Mouse (Mus musculus) layer of hippocampus, adult 11-12 months (tissue): Measurements from ENCODE around the gene Slc39a10.
"Not testable (repeated sequence)": the region's sequence is repeated elsewhere in the genome, so short reads cannot be mapped to it uniquely, and the experiment has no call there.

Experiments
- DNase-seq: peaks from one replicate; pipeline ENCODE4 v3.0.0; 2022; ENCODE audit warnings: low spot score

The Slc39a10 gene

DNA sequence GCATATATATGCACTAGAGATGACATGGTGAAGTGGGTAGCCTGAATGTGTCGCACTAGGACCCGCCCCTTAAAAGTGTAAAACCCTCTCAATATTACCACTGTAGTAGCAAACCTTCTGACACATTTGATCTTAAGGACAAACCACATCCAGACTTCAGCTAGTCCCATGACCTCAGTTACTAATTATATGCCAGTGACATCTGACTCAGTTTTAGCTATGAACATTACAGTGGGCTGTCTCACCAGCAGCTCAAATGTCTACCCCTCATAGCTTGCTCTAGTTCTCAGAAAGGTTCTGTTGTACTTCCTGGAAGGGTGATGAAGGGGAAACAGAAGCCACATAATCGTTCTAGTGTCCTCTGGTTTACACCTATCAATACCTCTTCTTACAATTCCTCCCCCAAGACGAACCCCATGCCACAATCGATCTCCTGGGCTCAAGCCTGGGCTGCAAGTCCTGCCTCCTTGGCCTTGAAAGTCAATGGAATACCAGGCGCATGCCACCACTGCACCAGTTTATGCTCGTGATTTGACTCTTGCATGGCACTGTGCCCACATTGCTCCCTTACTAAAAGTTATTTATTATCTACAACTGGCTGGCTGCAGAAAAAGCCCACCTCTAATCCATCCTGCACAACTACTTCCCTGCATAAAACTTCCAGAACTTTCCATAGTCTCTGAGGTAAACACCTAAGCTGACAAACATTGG lies 28.3 kb downstream of the Slc39a10 start:
- no peak for DNase-seq

- DNase-seq, result no peak
Measured at GRCm38 (mm10) chr1:46863434-46863833, 29.2 kb downstream of the Slc39a10 start.

GRCm38 (mm10) chr1:46860082-46860481 lies 32.6 kb downstream of the Slc39a10 start:
- no peak for DNase-seq

DNA sequence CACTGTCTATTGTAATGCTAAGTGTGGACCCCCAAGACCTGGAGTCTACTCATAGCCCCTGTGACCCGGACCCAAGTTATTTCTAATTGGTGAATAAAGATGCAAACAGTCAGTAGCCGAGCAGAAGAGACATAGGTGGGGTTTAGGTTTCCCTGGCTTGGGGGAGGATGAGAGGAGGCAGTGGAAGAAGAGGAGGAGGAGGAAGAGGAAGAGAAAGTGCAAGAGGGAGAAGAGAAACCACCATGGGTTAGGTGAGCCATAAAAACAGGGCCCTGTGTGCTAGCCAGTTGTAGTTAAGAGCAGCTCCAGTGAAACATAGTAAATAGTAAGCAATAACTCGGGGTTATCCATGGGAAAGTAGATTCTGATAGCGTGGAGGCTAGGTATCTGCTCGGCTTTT lies 34.1 kb downstream of the Slc39a10 start:
- no peak for DNase-seq

DNA sequence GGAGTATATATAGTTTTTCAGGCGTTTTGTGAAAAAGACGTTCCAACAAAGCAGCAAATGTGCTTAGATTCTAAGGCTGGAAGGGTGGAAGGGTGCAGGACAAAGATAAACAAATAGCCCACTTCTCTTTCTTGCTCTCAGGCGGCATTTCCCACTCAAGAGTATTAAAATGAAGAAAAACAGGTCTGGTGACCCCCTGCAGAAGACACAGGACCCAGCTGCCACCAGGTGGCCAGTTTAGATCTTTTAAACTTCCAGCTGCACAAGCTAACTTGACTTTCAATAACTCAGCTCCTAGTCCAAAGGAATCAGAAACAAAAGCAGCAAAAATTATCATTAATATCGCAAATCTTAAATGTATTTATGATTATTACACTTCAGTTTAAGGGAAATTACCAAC lies 36.2 kb downstream of the Slc39a10 start:
- DNase-seq, result no peak

GRCm38 (mm10) chr1:46854036-46854900 lies 38.4 kb downstream of the Slc39a10 start:
- peak; percentile 15 for DNase-seq

DNA sequence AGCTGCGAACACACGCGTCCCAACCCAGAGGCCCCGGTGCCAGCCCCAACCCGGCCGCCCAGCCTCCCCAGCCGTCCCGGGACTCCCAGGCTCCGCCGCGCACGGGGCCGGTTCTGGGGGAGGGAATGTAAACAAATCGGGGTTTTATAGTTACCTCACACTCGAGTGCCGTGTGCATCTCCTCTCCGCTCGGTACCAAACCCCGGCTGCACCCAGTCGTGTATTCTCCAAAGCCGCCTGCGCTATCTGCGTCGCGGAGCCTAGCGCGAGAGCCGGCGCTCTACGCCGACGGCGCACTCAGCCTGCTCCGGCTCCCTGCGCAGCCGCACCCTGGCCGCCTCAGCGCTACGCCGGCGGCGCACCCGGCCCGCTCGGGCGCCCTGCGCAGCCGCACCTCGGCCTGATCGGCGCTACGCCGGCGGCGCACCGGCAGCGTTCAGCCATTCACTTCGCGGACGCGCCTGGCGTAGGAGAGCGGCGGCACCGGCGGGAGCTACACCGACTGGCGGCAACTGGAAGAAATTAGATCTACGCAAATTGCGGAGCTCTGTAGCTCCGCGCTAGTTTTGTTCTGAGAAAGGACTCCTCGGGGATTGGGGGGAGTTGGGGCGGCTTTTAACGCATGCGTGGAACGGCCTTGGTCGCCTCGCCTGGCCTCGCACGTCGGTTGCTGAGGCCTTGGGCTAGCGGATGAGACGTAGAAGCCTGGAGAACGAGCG lies 39.2 kb downstream of the Slc39a10 start:
- DNase-seq, result peak; percentile 98

GRCm38 (mm10) chr1:46852600-46853272 lies 39.9 kb downstream of the Slc39a10 start:
- peak; percentile 72 for DNase-seq

DNA sequence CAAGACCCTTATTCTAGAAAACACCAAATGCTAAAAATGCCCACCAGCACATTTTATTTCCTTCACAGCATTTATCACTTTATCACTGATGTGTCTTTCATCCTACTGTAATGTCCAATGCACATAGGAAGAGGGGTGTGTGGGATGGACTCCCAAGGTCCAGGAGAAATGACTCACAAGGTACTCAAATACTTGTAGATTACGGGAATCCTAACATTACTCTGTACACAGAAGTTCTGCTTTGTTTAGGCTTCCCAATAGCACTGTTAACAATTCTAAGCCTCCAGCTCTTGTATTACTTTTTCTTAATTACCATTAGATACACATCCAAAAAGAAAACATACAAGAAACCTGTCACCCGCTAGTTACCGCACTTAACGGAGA lies 40.4 kb downstream of the Slc39a10 start:
- no peak for DNase-seq

DNA sequence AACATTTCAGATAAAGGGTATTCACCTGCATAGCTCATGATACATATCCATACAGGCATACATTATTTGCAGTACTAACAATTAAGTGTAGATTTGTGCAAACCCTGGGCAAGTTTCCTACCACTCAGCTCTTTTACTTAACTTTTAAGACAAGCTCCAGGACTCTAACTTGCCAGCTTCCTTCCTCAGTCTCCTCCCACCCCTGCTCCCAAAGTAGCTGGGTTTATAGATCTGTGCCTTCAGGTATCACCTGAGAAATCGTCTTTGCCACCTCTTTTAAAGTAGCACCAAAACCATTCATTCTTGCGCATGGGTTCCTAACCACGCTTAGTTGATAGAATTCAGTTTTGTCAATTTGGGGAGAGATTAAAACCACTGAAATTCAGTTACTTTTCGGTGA lies 41.1 kb downstream of the Slc39a10 start:
- no peak for DNase-seq

- peak; percentile 85 for DNase-seq
Measured at GRCm38 (mm10) chr1:46849758-46850157, 42.9 kb downstream of the Slc39a10 start.

GRCm38 (mm10) chr1:46845221-46845620 lies 47.4 kb downstream of the Slc39a10 start:
- no peak for DNase-seq

DNA sequence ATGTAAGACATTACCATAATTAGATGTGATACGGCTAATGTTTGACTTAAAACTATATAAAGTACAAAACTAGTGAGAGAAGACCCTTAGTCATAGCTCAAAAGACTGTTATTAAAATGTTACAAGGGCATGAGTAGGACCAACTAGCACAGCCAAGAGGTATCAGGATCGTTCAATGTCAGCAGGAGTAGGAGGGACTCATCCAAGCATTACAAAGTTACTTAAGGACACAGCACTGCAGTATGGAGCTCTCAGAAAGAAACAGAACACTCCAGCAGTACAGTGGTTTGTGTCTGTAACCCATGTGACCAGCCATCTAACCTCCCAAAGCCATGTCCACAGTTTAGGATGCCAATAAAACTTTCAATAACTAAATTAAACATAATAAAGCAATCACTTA lies 48.4 kb downstream of the Slc39a10 start:
- no peak for DNase-seq

DNA sequence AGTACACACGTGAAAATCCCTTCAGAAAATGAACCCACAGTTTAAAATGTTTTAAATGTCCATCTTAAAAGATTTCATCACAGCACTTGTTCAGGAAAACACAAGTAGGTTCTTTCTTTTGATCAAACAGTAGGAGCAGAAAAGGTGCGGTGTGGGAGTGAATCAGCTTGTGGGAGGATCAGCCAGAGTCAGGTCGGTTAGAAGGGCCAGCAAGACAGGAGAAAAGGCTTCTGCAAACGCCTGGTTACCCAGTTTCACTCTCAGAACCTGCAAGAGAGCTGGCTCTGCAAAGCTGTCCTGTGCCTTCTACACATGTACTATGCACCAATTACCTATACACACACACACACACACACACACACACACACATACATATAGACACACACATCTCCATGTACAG lies 49.2 kb downstream of the Slc39a10 start:
- no peak for DNase-seq

DNA sequence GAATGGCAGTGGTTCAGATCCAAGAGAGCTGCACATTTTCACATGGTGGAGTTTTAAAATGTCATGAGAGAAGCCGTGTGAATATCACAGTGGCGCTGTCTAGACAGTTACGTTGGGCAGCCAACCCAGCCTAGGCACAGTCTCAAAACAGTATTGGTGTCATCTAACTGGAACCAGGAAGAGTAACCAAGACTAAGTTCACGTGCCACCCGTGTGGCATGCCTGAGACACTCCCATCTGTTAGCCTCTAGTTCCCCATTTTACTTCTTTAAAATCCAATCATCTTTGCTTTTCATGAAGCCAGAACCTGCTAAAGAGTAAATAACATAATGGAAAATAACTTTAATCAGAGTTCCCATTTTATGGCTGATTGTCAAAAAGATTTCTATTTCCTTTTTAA lies 60.7 kb downstream of the Slc39a10 start:
- peak; percentile 35 for DNase-seq

GRCm38 (mm10) chr1:46830066-46830843 lies 62.4 kb downstream of the Slc39a10 start:
- DNase-seq, result no peak

GRCm38 (mm10) chr1:46822256-46822972 lies 70.2 kb downstream of the Slc39a10 start:
- DNase-seq, result no peak

- no peak for DNase-seq
Measured at GRCm38 (mm10) chr1:46817934-46818333, 74.7 kb downstream of the Slc39a10 start.

- not testable (repeated sequence) for DNase-seq
Measured at GRCm38 (mm10) chr1:46808630-46809029, 84.0 kb downstream of the Slc39a10 start.

DNA sequence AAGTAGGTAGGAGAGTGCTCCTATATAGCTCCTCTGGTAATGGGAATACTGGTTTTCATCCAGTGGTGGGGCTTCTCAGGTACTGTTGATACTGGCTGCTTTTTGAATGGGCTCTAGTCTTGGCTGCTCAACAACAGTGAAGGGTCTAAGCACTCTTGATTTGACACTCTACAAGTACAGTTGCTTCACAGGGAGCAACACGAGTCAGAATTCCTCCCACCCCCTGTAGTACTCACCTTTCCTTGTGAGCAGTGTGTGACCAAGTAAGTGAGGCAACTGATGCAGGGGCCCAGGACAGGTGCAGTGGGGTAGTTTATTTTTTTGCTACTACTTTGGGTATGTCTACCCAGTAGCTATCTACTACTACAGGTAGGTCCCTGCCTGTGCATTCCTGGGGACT lies 87.6 kb downstream of the Slc39a10 start:
- no peak for DNase-seq

- not testable (repeated sequence) for DNase-seq
Measured at GRCm38 (mm10) chr1:46782227-46782626, 110.4 kb downstream of the Slc39a10 start.
